Mouse (Mus musculus) spleen, adult 2 months (tissue): ENCODE measurements around the gene Pced1b. TPM values are rescaled to one million over a fixed set of nuclear protein-coding genes. Genes with fewer than 3 reads are reported as not detected.

Source experiments
- DNase-seq, 2 experiments: peaks; one replicate each; pipeline versions ENCODE4 v3.0.0 to v3.0.0-alpha.2; 2012 to 2021; ENCODE audit warnings: low spot score in 2 of 2, low read depth in 1 of 2
- H3K27ac ChIP-seq: fragments of 200-500 bp; 2 replicates; pipeline ENCODE4 v1.5.1; 2012; ENCODE audit warnings: low read length, inconsistent platforms; ENCODE audit not compliant: insufficient read depth
- H3K27me3 ChIP-seq: fragments of 200-500 bp; 2 replicates; pipeline ENCODE4 v1.6.1; 2012; ENCODE audit warnings: mild to moderate bottlenecking, moderate library complexity, low read length, inconsistent platforms; ENCODE audit not compliant: control insufficient read depth, insufficient read depth
- H3K36me3 ChIP-seq: fragments of 200-500 bp; 2 replicates; pipeline ENCODE4 v1.6.1; 2012; ENCODE audit warnings: mild to moderate bottlenecking, low read length, inconsistent platforms; ENCODE audit not compliant: control insufficient read depth, insufficient read depth
- H3K4me1 ChIP-seq: fragments of 200-500 bp; 2 replicates; pipeline ENCODE4 v1.6.1; 2011; ENCODE audit warnings: inconsistent platforms; ENCODE audit not compliant: control insufficient read depth, insufficient read depth, insufficient read length
- H3K4me3 ChIP-seq: fragments of 200-500 bp; 2 replicates; pipeline ENCODE4 v1.5.1; 2011; ENCODE audit warnings: mild to moderate bottlenecking, inconsistent platforms; ENCODE audit not compliant: insufficient read depth, insufficient read length; ENCODE audit errors: extremely low read depth
- CTCF ChIP-seq: fragments of 200-500 bp; IDR thresholded peaks from 2 replicates; pipeline ENCODE4 v1.5.1; 2011; ENCODE audit warnings: mild to moderate bottlenecking, inconsistent platforms; ENCODE audit not compliant: insufficient read depth, insufficient read length, insufficient replicate concordance; ENCODE audit errors: extremely low read depth
- POLR2A ChIP-seq: fragments of 200-500 bp; IDR thresholded peaks from 2 replicates; pipeline ENCODE4 v1.6.1; 2011; ENCODE audit warnings: low read depth, low read length, inconsistent platforms
- WGBS: fragments of 180-500 bp; shearing (Covaris S2); methylation state at CpG from one replicate; pipeline ENCODE4 v1.1.7; 2018; 5-methylcytosine and 5-hydroxymethylcytosine counted together
- polyA plus RNA-seq: library from polyadenylated mRNA; depleted of rRNA; stranded (reverse); fragments of >200 nt; gene quantifications from 2 replicates; pipeline ENCODE4 v1.2.3, GENCODE M21; 2012

Pced1b gene
- polyA plus RNA-seq, 1 experiment, result 53.8 TPM

DNA sequence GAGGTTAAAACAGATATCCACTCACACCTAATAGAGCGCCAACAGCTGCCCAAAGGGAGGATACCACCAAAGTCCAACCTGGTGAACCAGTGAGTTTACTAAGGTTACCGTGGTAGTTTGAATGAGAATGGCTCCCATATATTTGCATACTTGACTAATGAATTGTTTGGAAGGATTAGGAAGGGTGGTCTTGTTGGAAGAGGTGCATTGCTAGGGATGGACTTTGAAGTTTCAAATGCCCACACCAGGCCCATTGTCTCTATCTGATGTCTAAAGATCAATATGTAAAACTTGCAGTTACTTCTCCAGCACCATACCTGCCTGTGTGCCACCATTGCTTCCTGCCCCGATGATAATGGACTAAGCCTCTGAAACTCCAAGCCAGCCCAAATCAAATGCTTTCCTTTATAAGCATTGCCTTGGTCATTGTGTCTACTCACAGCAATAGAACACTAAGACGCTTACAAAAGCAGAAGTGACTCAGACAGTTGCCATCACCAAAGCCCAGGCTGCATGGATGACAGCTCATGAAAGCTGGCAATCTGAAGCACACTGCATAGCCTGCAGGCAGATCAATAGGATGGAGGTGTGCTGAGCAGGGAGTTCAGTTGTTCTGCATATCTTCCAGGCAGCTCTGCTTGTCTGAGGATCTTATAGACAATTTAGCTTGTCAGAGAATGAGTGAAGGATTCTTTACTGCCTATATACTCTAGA lies 149.8 kb downstream of the Pced1b start:
- DNase-seq, result no peak
- Histone ChIP-seq H3K4me1 (no peaks in the 10 kb centered on the region), H3K27ac (no peak overlapping the region), H3K36me3 (no peaks in the 10 kb centered on the region), H3K27me3 (no peaks in the 10 kb centered on the region), H3K4me3 (no peak overlapping the region)
- no peak for TF ChIP-seq CTCF
- TF ChIP-seq POLR2A, result no peak
- WGBS, result 85% methylated on average over 4 of the region's 4 CpGs

- WGBS, result 81% methylated on average over 2 of the region's 2 CpGs
- no peak for TF ChIP-seq CTCF
- Histone ChIP-seq H3K27me3 (no peaks in the 10 kb centered on the region), H3K36me3 (no peaks in the 10 kb centered on the region), H3K4me1 (no peaks in the 10 kb centered on the region), H3K27ac (no peak overlapping the region), H3K4me3 (no peak overlapping the region)
- no peak for DNase-seq
These were observed 150.9 kb downstream of the Pced1b start for GRCm38 (mm10) chr15:97397793-97398192.

- H3K27me3 ChIP-seq, result no peaks in the 10 kb centered on the region
These were observed 154.0 kb downstream of the Pced1b start for GRCm38 (mm10) chr15:97400866-97401265.

GRCm38 (mm10) chr15:97404483-97404882 lies 157.6 kb downstream of the Pced1b start:
- no peaks in the 10 kb centered on the region for H3K4me1 ChIP-seq
- H3K4me3 ChIP-seq, result no peak overlapping the region
- WGBS, result 90% methylated on average over 8 of the region's 8 CpGs
- H3K27ac ChIP-seq, result no peak overlapping the region
- H3K27me3 ChIP-seq, result no peaks in the 10 kb centered on the region
- no peaks in the 10 kb centered on the region for H3K36me3 ChIP-seq
- DNase-seq, result no peak
- TF ChIP-seq CTCF, result no peak
- no peak for TF ChIP-seq POLR2A

More at GRCm38 (mm10) chr15:97400866-97401265, 154.0 kb downstream of the Pced1b start:
- Histone ChIP-seq H3K4me1 (no peaks in the 10 kb centered on the region), H3K27ac (no peak overlapping the region), H3K4me3 (no peak overlapping the region), H3K36me3 (no peaks in the 10 kb centered on the region)
- TF ChIP-seq CTCF (no peak), POLR2A (no peak)
- 94% methylated on average over 6 of the region's 6 CpGs for WGBS
- DNase-seq, result no peak

GRCm38 (mm10) chr15:97404998-97405397 lies 158.1 kb downstream of the Pced1b start:
- H3K4me3 ChIP-seq, result no peak overlapping the region
- no peaks in the 10 kb centered on the region for H3K36me3 ChIP-seq
- H3K4me1 ChIP-seq, result no peaks in the 10 kb centered on the region
- H3K27ac ChIP-seq, result no peak overlapping the region
- WGBS, result 68% methylated on average over 7 of the region's 7 CpGs
- H3K27me3 ChIP-seq, result no peaks in the 10 kb centered on the region
- no peak for DNase-seq
- no peak for TF ChIP-seq POLR2A
- TF ChIP-seq CTCF, result no peak

DNA sequence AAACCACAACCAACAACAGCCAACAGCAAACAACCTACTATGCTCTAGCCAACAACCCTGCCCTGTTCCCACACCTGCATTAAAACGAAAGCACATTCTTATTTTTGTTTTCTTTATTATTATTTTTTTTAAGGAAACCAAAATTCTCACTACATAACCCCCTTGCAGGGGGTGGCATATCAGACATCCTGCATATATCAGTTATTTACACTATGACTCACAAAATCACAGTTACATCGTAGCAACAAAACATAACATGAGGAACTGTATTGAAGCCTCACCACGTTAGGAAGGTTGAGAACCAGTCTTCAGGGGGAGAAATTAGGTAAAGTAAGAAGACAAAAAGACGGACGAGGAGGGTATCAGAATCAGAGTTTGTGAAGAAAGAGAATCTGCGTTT lies 159.2 kb downstream of the Pced1b start:
- WGBS, result 83% methylated on average over 6 of the region's 6 CpGs

GRCm38 (mm10) chr15:97407496-97408454 lies 160.9 kb downstream of the Pced1b start:
- H3K27ac ChIP-seq, result no peak overlapping the region
- DNase-seq, result no peak
- no peaks in the 10 kb centered on the region for H3K4me1 ChIP-seq
- H3K4me3 ChIP-seq, result no peak overlapping the region
- no peaks in the 10 kb centered on the region for H3K36me3 ChIP-seq
- H3K27me3 ChIP-seq, result no peaks in the 10 kb centered on the region
- WGBS, result 81% methylated on average over 17 of the region's 17 CpGs
- TF ChIP-seq POLR2A (no peak), CTCF (no peak)

More for the DNA sequence above, 159.2 kb downstream of the Pced1b start:
- Histone ChIP-seq H3K36me3 (no peaks in the 10 kb centered on the region), H3K4me3 (no peak overlapping the region), H3K27ac (no peak overlapping the region), H3K4me1 (no peaks in the 10 kb centered on the region), H3K27me3 (no peaks in the 10 kb centered on the region)
- DNase-seq, result no peak
- TF ChIP-seq CTCF, result no peak
